Mouse (Mus musculus) small intestine, adult 2 months (tissue): ENCODE results near the gene Olfr571.

Experiments used
- CTCF ChIP-seq: fragments of 200-500 bp; IDR thresholded peaks from 2 replicates; pipeline ENCODE4 v1.5.1; 2012; ENCODE audit warnings: low read depth, mild to moderate bottlenecking, control low read depth, inconsistent platforms, low read length, moderate library complexity, mixed read lengths; ENCODE audit not compliant: insufficient replicate concordance, insufficient read length; ENCODE audit errors: extremely low read depth
- POLR2A ChIP-seq: fragments of 200-500 bp; IDR thresholded peaks from 2 replicates; pipeline ENCODE4 v1.6.1; 2012; ENCODE audit warnings: low read depth, mild to moderate bottlenecking, control low read depth, inconsistent platforms, low read length, moderate library complexity

- TF ChIP-seq CTCF (no peak), POLR2A (no peak)
Measured at GRCm38 (mm10) chr7:102876822-102877221, 40.5 kb downstream of the Olfr571 start, which contains the start of gene Olfr568.
